Mouse (Mus musculus) kidney, adult 8-10 months (tissue): ENCODE data around the gene Hoxd3.

Experiments used
- DNase-seq, 2 experiments: peaks; one replicate each; pipeline ENCODE4 v3.0.0; 2022

The Hoxd3 gene

DNA sequence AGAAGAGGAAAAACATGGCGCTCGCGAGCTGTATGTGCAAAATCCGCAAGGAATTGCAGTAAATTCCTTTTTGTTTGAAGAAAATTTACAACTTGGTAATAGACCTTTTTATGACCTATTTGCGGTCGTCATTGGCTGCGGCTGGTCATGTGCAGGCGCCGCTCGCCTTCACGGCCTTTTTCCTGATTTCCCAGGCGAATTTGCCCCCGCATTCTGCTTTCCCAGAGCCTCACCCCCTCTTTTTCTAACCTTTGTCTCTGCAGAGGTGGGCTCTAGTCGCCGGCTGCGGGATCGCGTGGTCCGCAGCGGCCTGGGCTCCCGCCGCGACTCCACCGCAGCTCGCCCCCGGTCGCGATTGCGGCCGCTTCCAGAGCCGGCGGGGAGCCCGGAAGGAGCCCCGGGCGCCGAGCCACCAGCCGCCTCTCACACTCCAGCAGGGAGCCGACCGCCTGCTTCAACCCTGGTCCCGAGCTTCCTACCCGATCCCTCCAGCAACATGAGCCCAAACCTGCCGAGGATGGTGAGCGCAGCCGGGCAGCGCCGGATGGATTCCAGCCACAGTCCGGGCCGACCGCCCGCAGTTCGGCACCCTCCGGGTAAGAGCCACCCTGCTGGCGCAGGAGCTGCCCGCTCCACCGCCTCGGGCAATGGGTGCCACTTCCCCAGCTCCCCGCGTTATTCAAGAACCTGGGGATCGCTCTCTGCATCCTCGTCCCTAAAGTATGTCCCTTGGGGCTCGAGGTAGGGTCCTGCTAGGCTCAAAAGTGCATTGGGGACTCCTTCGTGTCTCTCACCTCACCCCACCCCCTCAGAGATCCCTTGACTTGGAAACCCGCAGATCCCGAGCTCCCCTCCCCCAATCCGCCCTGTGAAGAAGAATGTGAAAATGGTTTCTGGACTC, at the start of gene Hoxd3, which contains the start of gene Hoxd4:
TSS of gene Hoxd3 (plus strand) at position 207 of the 901 bp plus-strand sequence.
TSS of gene Hoxd4 (plus strand) at position 209 of the 901 bp plus-strand sequence.
- DNase-seq: peak; percentile 72 to 73

DNA sequence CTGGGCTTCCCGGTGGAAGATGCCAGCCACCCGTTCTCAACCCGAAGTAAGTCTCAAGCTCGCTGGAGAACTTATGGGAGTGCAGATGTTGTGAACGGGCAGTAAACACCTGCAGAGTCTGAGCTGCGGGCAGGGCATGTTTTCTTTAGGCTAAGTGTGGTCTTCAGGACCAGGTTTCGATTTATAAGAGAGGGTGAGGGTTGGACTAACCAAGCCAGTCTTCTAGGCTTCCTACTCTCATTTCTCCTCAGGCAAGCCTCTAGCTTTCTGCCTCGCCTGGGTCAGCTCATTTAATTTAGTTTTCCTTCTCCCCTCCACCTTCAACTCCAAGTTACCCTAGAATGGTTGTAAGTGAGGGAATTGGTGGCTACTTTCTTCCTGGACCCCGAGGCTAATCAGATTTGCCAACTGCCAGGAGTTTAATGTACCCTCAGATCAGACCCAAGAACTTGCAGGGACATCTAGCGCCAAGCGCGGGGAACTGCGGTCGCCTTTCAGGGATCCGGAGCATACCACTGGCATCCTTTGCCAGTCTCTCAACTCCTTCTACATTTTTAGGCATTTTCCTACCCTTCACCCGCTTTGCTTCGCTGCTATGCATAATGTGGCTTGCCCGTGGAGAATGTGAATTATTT, 48.3 kb upstream of the Hoxd3 start:
- peak in 1 of 2 experiments; percentile 75 for DNase-seq

DNA sequence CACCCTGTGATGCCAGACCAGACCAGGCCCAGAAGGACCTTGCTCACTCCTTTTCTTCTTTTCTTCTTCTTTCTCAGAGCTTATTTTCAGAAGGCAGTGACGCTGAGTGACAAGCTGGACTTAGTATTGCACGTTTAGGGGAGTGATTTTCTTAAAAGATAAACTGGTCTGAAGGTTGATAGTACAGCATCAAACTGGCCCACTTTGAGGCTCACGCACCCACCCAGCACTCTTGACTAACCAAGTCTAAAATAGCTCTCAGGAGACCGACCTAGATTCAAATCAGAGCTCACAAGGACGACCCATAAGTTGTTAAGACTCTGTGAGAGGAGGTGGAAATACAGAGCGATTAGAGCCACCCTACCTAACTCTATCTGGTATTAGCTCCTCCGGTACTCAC, 45.3 kb upstream of the Hoxd3 start:
- no peak for DNase-seq

DNA sequence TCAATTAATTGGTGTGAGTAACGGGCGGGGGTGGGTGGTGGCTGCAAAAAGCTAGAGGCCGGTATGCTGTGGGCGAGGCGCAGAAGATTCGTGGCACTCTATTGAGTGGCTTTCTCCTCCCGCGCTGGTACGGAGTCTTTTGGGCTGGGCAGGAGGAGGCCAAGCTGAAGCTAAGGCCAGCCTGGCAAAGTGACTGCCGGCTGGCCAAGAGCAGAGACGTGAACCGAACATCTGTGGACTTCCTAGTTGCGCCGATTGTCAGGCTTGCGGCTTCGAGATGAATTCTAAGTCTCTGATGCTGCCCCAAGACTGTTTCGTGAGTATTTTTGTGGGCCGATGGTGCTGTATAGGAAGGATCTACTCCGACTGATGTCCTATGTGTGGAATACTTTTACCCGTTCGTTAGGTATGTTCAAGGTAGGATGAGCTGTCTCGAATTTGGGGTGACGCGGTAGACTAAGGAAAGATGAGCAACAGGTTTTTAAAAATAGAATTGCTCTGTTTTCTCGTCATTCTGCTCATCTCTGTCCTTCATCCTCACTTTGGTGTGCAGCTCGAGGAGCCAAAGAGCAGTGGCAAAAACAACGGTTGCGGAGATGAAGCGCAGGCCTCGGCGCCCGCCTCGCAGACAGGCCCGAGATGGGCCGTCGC, 44.4 kb upstream of the Hoxd3 start:
- DNase-seq: no peak

DNA sequence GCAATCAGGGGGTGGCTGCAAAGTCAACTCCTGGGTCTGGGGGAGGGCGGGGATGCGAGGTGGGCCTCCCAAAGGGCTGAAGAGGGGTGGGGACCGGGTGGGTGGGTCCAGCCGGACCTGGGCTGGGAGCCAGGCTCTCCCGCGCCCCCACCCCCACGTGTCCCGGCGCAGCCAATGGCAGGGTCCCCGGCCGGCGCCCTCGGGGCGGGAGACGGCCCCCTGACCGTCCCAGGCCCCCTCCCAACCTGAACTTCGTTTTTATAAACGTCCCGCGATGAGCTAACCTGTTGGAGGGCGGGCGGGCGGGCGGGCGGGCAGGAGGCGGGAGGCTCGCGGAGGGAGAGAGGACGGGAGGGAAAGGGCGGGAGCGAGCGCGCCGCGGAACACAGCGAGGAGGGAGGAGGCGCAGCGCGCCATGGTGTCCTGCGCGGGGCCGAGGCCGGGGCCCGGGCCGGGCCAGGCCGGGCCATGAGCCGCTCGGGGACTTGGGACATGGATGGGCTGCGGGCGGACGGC, 43.8 kb upstream of the Hoxd3 start, which contains the start of gene Hoxd13:
TSS of gene Hoxd13 (plus strand) at position 469 of the 516 bp plus-strand sequence.
- DNase-seq: no peak

DNA sequence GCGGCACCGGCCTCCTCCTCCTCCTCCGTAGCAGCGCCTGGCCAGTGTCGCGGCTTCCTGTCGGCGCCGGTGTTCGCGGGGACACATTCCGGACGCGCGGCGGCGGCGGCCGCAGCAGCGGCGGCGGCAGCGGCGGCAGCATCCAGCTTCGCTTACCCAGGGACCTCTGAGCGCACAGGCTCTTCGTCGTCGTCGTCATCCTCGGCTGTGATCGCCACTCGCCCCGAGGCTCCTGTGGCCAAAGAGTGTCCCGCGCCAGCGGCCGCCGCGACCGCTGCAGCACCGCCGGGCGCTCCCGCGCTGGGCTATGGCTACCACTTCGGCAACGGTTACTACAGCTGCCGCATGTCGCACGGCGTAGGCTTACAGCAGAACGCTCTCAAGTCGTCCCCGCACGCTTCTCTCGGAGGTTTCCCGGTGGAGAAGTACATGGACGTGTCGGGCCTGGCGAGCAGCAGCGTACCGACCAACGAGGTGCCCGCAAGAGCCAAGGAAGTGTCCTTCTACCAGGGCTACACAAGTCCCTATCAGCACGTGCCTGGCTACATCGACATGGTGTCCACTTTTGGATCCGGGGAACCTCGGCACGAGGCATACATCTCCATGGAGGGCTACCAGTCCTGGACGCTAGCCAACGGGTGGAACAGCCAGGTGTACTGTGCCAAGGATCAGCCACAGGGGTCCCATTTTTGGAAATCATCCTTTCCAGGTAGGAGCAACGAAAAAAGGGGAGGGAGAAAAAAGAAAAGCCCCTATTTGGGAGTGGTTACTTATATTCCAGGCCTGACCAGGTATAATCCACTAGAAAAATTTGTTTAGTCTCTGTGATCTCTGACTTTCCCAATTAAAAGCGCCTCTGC, 43.1 kb upstream of the Hoxd3 start:
- DNase-seq: no peak

DNA sequence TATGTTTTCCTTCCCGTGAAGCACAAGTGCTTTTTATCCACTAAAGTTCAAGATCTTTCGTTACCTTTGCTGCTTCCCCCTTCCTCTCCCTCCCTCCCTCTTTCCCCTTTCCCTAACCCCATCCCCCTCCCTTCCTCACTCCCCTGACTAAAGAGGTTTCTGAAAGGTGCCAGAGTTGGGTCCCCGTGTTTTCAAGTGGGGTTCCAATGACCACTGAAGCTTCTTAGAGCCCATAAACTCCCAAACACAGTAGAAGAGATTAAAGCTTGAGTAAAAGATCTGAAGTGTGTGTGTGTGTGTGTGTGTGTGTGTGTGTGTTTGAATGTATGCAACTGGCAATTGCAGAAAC, 42.5 kb upstream of the Hoxd3 start:
- DNase-seq: no peak

DNA sequence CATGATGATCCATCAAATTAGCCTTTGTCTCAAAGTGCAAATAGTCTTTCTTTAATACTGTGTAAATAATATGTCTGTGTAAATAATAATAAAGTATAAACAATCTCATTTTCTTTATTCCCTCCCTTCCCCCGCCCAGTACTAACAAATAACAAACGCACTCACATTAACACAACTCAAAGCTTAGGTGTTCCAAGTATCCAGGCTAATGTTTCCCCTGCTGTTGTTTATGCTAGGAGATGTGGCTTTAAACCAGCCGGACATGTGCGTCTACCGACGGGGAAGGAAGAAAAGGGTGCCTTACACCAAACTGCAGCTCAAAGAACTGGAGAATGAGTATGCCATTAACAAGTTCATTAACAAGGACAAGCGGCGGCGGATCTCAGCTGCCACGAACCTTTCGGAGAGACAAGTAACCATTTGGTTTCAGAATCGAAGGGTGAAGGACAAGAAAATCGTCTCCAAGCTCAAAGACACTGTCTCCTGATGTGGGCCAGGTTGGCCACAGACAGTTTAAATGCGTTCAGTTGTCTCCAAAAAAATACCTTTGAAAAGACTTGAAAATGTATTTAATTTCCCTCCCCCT, 42.0 kb upstream of the Hoxd3 start:
- no peak for DNase-seq

DNA sequence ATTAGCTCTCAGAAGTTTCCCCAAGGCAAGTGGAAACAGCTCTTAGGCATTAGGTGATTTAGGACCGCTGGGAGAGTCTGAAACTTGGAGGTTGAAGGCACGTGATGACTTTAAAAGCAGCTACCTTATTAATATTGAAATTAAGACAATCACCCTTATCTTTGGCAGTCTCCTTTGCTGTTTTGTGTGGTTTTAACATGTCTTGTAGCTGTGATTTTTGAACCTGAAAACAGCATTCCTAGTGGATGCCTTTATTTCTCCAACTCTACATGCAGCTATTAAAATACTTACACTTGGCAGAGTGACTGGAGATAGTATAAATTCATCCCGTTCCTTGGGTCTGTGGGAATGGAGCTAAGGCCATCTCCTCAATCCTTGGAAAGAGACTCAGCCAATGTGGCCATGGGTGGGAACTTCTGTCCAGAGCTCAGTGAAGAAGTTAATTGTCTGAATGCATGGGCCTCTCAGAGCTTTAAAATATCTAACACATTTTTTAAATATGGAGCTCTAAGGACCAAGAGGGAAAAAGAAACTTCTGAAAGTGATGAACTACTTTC, 41.0 kb upstream of the Hoxd3 start:
- DNase-seq: no peak

DNA sequence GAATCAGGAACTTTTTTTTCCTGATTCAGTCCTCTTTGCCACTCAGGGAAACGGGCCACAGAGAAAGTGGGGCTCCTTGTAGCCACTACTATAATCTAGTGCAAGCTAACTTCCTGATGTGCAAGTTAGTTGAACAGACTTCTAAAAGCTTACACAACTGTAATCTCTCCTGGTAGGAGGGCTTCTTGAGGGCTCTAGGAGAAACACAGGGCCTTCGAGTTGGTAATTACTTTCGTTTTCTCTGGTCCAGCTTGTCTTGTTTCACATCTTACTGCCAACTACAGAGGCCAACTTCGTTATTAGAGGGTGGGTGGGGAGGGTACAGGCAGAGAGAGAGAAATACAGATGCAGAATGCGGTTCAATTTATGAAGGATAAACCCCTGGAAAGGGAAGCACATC, 39.9 kb upstream of the Hoxd3 start:
- no peak for DNase-seq

DNA sequence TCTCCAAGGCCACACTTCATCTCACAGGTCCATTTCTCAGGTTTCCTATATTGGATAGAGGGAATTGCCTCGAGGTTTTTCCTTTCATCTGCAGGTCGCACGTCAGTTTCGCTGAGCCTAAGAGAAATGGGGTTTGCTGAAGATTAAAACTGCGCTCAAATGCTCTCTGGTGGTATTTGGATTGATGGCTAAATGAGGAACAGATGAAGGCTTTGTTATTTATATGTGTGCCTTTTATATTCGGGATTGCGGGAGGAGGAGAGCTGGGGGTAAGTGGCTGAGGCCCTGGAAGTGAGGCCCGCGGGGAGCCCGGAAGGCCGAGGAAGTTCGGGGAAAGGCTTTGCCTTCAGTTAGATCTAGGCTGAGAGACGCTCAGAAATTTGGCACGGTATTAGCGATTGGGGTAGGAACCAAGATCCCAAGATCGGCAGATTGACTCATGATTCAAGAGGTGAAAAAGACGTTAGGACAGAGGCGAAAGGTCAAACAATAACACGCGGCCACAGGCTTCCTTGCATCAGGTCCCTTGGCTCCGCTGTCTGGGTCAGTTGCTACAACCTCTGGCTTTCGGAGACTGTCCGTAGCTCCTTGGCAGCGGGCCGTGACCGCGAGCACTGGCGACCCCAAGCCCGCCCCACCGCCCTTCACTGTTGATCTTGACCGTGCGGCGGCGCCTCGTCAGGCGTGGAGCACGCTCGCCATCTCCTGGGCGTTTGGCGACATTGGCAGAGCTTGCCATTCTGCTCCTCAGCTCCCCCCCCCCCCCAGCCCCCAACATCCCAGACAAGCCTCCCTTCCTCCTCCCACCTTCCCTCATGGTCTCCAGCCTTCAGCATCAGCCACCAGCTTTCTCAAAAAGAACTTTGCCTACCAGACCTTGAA, 39.0 kb upstream of the Hoxd3 start:
- peak in 1 of 2 experiments; percentile 46 for DNase-seq

DNA sequence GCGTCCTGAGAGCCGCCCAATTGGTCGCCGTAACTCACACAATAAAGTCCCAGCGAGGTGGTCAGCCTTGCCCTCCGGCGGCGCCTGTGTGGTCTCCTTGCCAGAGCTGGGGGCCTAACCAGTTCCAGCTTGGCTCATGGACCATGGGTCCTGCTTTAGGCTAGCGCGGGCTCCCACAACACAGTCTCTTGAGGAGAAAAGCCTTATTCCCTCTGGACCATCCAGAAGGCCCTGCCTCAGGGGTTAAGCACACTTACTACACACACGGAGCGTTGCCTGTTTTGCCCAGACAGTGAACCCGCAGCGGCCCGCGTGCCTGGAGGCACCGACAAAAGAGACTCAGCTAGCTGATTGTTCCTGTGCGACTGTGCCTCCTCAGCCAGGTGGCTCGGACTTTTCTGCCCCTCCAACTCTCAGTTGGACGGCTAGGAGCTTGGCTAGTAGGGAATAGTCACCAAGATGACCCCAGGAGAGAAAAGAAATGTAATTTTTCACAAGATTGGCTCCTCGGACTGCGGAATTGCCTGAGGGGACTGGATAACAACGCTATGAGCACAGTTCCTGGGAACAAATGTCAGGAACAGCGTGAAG, 37.8 kb upstream of the Hoxd3 start:
- peak in 1 of 2 experiments; percentile 0 for DNase-seq

DNA sequence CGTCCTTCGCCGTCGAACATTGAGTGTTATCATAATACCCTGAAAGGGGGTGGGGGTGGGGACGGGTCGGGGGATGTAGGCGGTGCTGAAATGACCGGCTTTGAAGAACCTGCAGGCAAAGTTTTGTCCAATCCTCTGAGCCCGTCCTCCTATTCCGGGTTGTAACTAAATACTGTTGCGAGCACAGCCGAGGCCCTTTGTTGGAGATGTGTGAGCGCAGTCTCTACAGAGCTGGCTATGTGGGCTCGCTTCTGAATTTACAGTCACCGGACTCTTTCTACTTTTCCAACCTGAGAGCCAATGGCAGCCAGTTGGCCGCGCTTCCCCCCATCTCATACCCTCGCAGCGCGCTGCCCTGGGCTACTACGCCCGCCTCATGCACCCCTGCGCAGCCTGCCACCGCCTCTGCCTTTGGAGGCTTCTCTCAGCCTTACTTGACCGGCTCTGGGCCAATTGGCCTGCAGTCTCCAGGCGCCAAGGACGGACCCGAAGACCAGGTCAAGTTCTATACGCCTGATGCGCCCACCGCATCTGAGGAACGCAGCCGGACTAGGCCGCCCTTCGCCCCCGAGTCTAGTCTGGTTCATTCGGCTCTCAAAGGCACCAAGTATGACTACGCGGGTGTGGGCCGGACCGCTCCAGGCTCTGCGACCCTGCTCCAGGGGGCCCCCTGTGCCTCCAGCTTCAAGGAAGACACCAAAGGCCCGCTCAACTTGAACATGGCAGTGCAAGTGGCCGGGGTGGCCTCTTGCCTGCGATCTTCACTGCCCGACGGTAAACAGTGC, 36.7 kb upstream of the Hoxd3 start, which contains the start of gene Hoxd12:
TSS of gene Hoxd12 (plus strand) at position 133 of the 785 bp plus-strand sequence.
- no peak for DNase-seq

DNA sequence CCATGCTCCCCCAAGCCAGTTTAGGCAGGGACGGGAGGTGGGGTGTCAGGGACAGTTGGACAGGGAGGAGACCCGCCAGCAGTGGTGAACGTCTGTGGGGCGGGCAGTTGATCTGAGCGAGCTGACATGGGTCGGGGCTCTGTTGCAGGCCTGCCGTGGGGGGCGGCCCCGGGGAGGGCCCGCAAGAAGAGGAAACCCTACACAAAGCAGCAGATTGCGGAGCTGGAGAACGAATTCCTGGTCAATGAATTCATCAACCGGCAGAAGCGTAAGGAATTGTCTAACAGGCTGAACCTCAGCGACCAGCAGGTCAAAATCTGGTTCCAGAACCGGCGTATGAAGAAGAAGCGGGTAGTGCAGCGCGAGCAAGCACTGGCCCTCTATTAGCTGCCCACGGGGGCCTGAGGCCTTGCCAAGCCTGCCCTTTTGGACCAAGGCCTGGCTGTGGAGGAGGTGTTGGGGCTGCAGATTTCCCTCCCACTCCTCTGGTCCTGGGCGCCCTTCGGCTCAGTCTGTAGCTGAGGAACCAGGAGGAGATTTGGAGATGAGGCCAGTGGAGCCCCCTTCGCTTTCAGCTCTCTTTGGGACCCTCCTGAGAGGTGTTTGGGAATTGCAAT, 36.0 kb upstream of the Hoxd3 start:
- no peak for DNase-seq

DNA sequence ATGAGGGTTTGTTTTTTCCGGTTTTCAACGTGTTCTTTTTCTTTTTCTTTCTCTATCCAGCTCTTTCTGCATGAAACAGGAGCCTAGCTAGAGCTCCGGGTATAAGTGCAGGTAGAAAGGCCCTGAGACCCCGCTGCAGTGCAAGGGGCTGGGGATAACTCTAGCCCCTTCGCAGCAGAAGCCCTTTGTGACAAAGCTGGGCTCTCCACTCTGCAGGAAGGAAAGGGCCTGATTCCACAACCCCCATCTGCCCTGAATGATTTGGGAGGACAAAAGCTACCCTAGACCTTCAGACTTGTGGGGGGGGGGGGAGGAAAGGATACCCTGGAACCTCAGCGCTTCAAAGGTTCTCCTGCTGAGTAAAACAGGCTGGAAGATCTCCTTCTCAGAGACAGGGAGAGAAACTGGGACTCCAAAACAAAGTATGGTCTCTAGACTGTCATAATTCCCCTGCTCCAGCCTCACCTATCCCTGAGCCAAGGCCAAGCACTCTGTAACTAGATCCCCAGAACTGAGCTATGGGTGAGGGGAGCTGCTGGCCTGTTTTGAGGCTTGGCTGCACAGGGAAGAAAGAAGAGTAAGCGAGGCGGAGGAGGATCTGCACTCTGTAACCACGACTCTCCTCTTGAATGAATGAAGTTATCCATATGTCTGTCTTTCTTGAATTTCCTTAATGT, 35.2 kb upstream of the Hoxd3 start:
- no peak for DNase-seq

DNA sequence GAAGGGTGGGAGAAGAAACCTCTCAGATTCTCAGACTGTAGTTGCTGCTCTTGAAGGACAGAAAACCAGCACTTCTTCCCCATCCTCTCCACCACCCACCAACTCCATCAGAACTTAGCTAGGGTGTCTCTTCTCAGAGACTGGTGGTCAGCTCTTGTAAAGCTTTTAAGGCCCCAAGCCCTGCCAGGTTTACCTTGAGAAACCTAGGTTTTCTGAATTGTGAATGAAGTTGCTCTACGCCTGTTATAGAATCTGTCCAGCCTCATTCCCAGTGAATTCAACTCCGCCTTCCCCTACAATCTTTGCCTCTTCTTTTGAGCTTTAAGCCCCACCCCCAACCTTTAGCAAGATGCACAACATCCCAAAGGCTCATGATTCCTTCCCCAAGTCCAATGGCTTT, 34.6 kb upstream of the Hoxd3 start:
- DNase-seq: no peak

DNA sequence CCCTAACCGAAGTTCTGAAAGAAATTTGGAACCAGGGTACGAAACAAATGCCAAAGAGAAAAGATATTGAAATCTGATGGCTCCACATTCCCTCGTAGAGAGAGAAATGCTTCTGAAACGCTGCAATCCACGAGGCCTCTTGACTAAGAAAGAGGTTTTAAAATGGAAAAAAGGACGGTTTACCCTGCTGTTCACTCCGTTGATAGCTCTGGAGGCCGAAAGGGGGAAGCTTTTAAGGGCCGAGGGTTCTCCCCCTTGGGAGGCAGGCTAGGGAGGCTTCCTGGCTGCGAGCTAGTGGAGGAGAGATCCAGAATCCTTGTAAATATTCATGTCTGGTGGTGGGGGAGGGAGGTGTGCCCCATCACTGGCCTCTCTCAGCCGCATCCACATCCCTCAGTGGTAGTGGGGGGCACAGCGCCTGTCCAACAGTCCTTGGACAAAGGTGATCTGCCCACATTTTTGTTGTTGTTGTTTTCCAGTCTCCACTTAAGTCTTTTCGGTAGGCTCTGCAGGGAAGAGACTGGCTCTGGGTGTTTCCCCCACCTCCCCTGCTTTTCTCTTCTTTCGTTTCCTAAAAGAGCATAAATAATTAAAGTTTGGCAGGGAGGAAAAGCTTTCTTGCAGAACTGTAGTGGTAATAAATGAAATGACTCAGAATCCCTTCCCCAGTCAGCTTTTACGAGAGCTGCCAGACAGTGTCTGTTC, 32.7 kb upstream of the Hoxd3 start, which contains the start of gene Hoxd11:
TSS of gene Hoxd11 (plus strand) at position 667 of the 705 bp plus-strand sequence.
- DNase-seq: no peak
